ENCODE assay signal across 26 mouse cellular contexts in the genomic region with DNA sequence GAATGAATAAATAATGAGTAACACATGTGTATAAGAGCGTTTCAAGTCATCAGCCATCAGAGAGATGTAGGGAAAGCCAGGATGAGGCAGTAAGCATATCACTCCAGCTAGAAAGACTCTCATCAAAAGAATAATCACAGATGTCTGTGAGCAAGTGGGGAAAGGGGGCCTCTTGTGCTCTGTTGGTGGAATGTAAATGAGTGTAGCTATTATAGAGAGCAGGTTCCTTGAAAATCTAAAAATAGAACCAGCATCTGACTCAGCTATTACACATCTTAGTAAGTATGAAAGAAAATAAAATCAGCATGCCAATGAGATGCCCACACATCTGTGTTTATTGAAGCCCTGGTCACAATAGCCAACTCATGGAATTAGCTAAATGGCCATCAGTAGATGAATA.
A peak's percentile ranks its signal among the peaks of the same experiment; 100 is the strongest.
DNase-seq lines count a peak whose midpoint lies in the region; ATAC-seq lines count a peak whose summit lies in the region.
"Had no signal": no experiment of that assay in that cellular context is flagged by ENCODE, and none has a peak within 500 bp of the region (broad histone marks: within the 10 kb centered on the region; RNA-seq: fewer than 3 reads in every experiment).

No protein-coding gene starts in this region.

- WGBS in neural tube, embryonic 13.5 days: 59% methylated on average over 1 of the region's 1 CpGs
- 47% methylated on average over 1 of the region's 1 CpGs for WGBS in neural tube, embryonic 15.5 days
- WGBS in forebrain, embryonic 16.5 days: 18% methylated on average over 1 of the region's 1 CpGs

- H3K4me2 ChIP-seq in neural tube, embryonic 13.5 days: no peak overlapping the region
- H3K4me2 ChIP-seq in neural tube, embryonic 15.5 days: no peak overlapping the region
- no peak overlapping the region for H3K4me2 ChIP-seq in forebrain, embryonic 16.5 days (ENCODE audit: low read length)
- H3K4me2 ChIP-seq: embryonic facial prominence, embryonic 15.5 days; heart, embryonic 13.5 days had no signal

- no peaks in the 10 kb centered on the region for H3K27me3 ChIP-seq in neural tube, embryonic 13.5 days
- H3K27me3 ChIP-seq in neural tube, embryonic 15.5 days (replicated peaks): no peaks in the 10 kb centered on the region
- no peaks in the 10 kb centered on the region for H3K27me3 ChIP-seq in forebrain, embryonic 16.5 days (replicated peaks; ENCODE audit: control insufficient read depth, insufficient read depth, low read length)
- H3K27me3 ChIP-seq: embryonic facial prominence, embryonic 15.5 days; heart, embryonic 13.5 days; megakaryocyte, embryonic 14.5 days had no signal

- H3K36me3 ChIP-seq in neural tube, embryonic 13.5 days: no peaks in the 10 kb centered on the region
- no peaks in the 10 kb centered on the region for H3K36me3 ChIP-seq in neural tube, embryonic 15.5 days
- H3K36me3 ChIP-seq in forebrain, embryonic 16.5 days (ENCODE audit: control insufficient read depth, insufficient read depth): no peaks in the 10 kb centered on the region
- H3K36me3 ChIP-seq: embryonic facial prominence, embryonic 15.5 days; heart, embryonic 13.5 days had no signal

- peak; percentile 66 for ATAC-seq in frontal cortex, adult (ENCODE audit: low TSS enrichment)
- ATAC-seq in neural tube, embryonic 13.5 days (ENCODE audit: low read depth): 0 out of 2 replicates have a peak, but pooled peaks have one; percentile 53
- no peak for ATAC-seq in neural tube, embryonic 15.5 days (ENCODE audit: low FRiP score)
- ATAC-seq in forebrain, embryonic 16.5 days: peak; percentile 93
- no peak for ATAC-seq in CD4-positive, CD25-positive, alpha-beta regulatory T cell, adult 4 months
- ATAC-seq: inflammation-experienced regulatory T-cells, adult 6 months had no signal

- H3K9ac ChIP-seq in neural tube, embryonic 13.5 days: no peak overlapping the region
- H3K9ac ChIP-seq in neural tube, embryonic 15.5 days (replicated peaks): no peak overlapping the region
- H3K9ac ChIP-seq in forebrain, embryonic 16.5 days (replicated peaks; ENCODE audit: low read depth, low read length): no peak overlapping the region
- H3K9ac ChIP-seq: embryonic facial prominence, embryonic 15.5 days; heart, embryonic 13.5 days had no signal

- H3K4me3 ChIP-seq in neural tube, embryonic 13.5 days: no peak overlapping the region
- H3K4me3 ChIP-seq in neural tube, embryonic 15.5 days (replicated peaks): no peak overlapping the region
- no peak overlapping the region for H3K4me3 ChIP-seq in forebrain, embryonic 16.5 days (replicated peaks; ENCODE audit: low read length)
- H3K4me3 ChIP-seq: embryonic facial prominence, embryonic 15.5 days; heart, embryonic 13.5 days; left cerebral cortex, adult 2 months; megakaryocyte, embryonic 14.5 days; myocyte had no signal

- H3K27ac ChIP-seq in neural tube, embryonic 13.5 days (replicated peaks): no peak overlapping the region
- no peak overlapping the region for H3K27ac ChIP-seq in neural tube, embryonic 15.5 days (replicated peaks)
- H3K27ac ChIP-seq in forebrain, embryonic 16.5 days (ENCODE audit: low read length): peak overlapping the region; percentile 42; the same call in 1 of the 2 replicates
- H3K27ac ChIP-seq: embryonic facial prominence, embryonic 15.5 days; heart, embryonic 13.5 days; left cerebral cortex, adult 2 months had no signal

- DNase-seq in frontal cortex, postnatal 10 days (ENCODE audit: low spot score in 2 of 2): no peak
- DNase-seq in kidney, postnatal 36 days: no peak
- no peak for DNase-seq in gastrocnemius, postnatal 4 days (ENCODE audit: low spot score in 2 of 2)
- DNase-seq: adrenal gland, postnatal 10 days; B cell, adult 2 months; cerebellum, adult 18-20 months; cerebellum, postnatal 36 days; heart, adult 18-20 months; kidney, adult 2 months; kidney, postnatal 10 days; left cerebral cortex, postnatal 4 days; lung, adult 18-20 months; lung, postnatal 14 days; right cerebral cortex, postnatal 14 days; thymus, adult 2 months had no signal

- H3K4me1 ChIP-seq in neural tube, embryonic 13.5 days (replicated peaks): no peaks in the 10 kb centered on the region
- H3K4me1 ChIP-seq in neural tube, embryonic 15.5 days: 0 out of 2 replicates have a peak, but pooled peaks cover 2% of the 10 kb centered on the region
- H3K4me1 ChIP-seq in forebrain, embryonic 16.5 days (replicated peaks; ENCODE audit: control insufficient read depth, insufficient read depth, low read length): peaks cover 12% of the 10 kb centered on the region; the same call in 1 of the 2 replicates
- H3K4me1 ChIP-seq: embryonic facial prominence, embryonic 15.5 days; heart, embryonic 13.5 days; megakaryocyte, embryonic 14.5 days had no signal

- no peaks in the 10 kb centered on the region for H3K9me3 ChIP-seq in neural tube, embryonic 13.5 days
- H3K9me3 ChIP-seq in neural tube, embryonic 15.5 days (replicated peaks): no peaks in the 10 kb centered on the region
- H3K9me3 ChIP-seq in forebrain, embryonic 16.5 days (ENCODE audit: control insufficient read depth, low read length): no peaks in the 10 kb centered on the region
- H3K9me3 ChIP-seq: embryonic facial prominence, embryonic 15.5 days; heart, embryonic 13.5 days had no signal

Comparison
In these comparisons a context has a peak if more than half of its experiments do, and no peak if none do; other contexts are left out.
1. ATAC-seq: peak in frontal cortex, adult (single experiment), neural tube, embryonic 13.5 days (single experiment) and forebrain, embryonic 16.5 days (single experiment); none in neural tube, embryonic 15.5 days (single experiment) and CD4-positive, CD25-positive, alpha-beta regulatory T cell, adult 4 months (single experiment).